Mouse (Mus musculus) myocyte (in vitro differentiated cells): ENCODE measurements around the gene Hectd2.

ENCODE experiments used
- CEBPB ChIP-seq: IDR thresholded peaks from 2 replicates; pipeline ENCODE4 v1.6.1; 2011; ENCODE audit warnings: mild to moderate bottlenecking, moderate library complexity; ENCODE audit not compliant: poor library complexity, insufficient read depth, severe bottlenecking
- E2F4 ChIP-seq: IDR thresholded peaks from one replicate; pipeline ENCODE4 v1.6.1; 2011; ENCODE audit warnings: mild to moderate bottlenecking, control low read depth, moderate library complexity; ENCODE audit not compliant: insufficient read depth
- MAX ChIP-seq: IDR thresholded peaks from one replicate; pipeline ENCODE4 v1.6.1; 2011; ENCODE audit warnings: low read depth, mild to moderate bottlenecking, control low read depth
- MYOD1 ChIP-seq, 3 experiments: IDR thresholded peaks; one replicate each; pipeline ENCODE4 v1.6.1; 2011; ENCODE audit warnings: control low read depth in 2 of 3, low read depth in 2 of 3, mild to moderate bottlenecking in 2 of 3, moderate library complexity in 1 of 3; ENCODE audit not compliant: insufficient read length in 2 of 3, control insufficient read depth in 1 of 3
- MYOG ChIP-seq, 3 experiments: IDR thresholded peaks; one replicate each; pipeline ENCODE4 v1.6.1; 2011; ENCODE audit warnings: control low read depth in 2 of 3, low read depth in 2 of 3, mild to moderate bottlenecking in 2 of 3; ENCODE audit not compliant: insufficient read length in 2 of 3, control insufficient read depth in 1 of 3, insufficient read depth in 1 of 3
- POLR2A ChIP-seq: IDR thresholded peaks from one replicate; pipeline ENCODE4 v1.6.1; 2011; ENCODE audit warnings: low read depth, mild to moderate bottlenecking, control low read depth, moderate library complexity; ENCODE audit not compliant: insufficient read length
- POLR2AphosphoS2 ChIP-seq: IDR thresholded peaks from one replicate; pipeline ENCODE4 v1.6.1; 2011; ENCODE audit warnings: low read depth, control low read depth; ENCODE audit not compliant: insufficient read length
- REST ChIP-seq: IDR thresholded peaks from one replicate; pipeline ENCODE4 v1.6.1; 2011; ENCODE audit warnings: mild to moderate bottlenecking, control low read depth, moderate library complexity; ENCODE audit not compliant: insufficient read depth, insufficient read length
- SRF ChIP-seq: IDR thresholded peaks from one replicate; pipeline ENCODE4 v1.6.1; 2011; ENCODE audit warnings: low read depth; ENCODE audit not compliant: control insufficient read depth, insufficient read length
- TCF3 ChIP-seq: IDR thresholded peaks from one replicate; pipeline ENCODE4 v1.6.1; 2011; ENCODE audit warnings: low read depth, control low read depth; ENCODE audit not compliant: insufficient read length
- USF1 ChIP-seq: IDR thresholded peaks from one replicate; pipeline ENCODE4 v1.6.1; 2011; ENCODE audit warnings: low read depth, mild to moderate bottlenecking, control low read depth, moderate library complexity

- TF ChIP-seq MYOD1 (IDR thresholded peaks at IDR 0.05; ENCODE audit: control insufficient read depth in 1 of 3, insufficient read length in 2 of 3, low read depth in 2 of 3) (no peak), POLR2AphosphoS2 (no peak), USF1 (no peak), CEBPB (no peak), E2F4 (no peak), REST (no peak), POLR2A (no peak), MYOG (IDR thresholded peaks at IDR 0.05; ENCODE audit: control insufficient read depth in 1 of 3, insufficient read depth in 1 of 3, insufficient read length in 2 of 3, low read depth in 2 of 3) (no peak), SRF (no peak), TCF3 (no peak), MAX (no peak)
Observed at GRCm38 (mm10) chr19:36609229-36609628, 54.8 kb downstream of the Hectd2 start.
